Mouse (Mus musculus): ENCODE measurements around the gene Diras2.
"Not testable (repeated sequence)": the region's sequence is repeated elsewhere in the genome, so short reads cannot be mapped to it uniquely, and the experiment has no call there.

The Diras2 gene

GRCm38 (mm10) chr13:52519425-52519824 lies 11.7 kb downstream of the Diras2 start:
- DNase-seq (ENCODE audit: low read depth in 2 of 2, low spot score in 2 of 2) = no peak

GRCm38 (mm10) chr13:52518377-52518776 lies 12.7 kb downstream of the Diras2 start:
- DNase-seq (ENCODE audit: low read depth in 2 of 2, low spot score in 2 of 2) = no peak

GRCm38 (mm10) chr13:52517021-52517420 lies 14.1 kb downstream of the Diras2 start:
- DNase-seq (ENCODE audit: low read depth in 2 of 2, low spot score in 2 of 2) = no peak

GRCm38 (mm10) chr13:52516561-52516960 lies 14.5 kb downstream of the Diras2 start:
- DNase-seq (ENCODE audit: low read depth in 2 of 2, low spot score in 2 of 2) = no peak

GRCm38 (mm10) chr13:52516051-52516450 lies 15.0 kb downstream of the Diras2 start:
- DNase-seq (ENCODE audit: low read depth in 2 of 2, low spot score in 2 of 2) = no peak

- DNase-seq (ENCODE audit: low read depth in 2 of 2, low spot score in 2 of 2) = no peak
Measured at GRCm38 (mm10) chr13:52513554-52513953, 17.5 kb downstream of the Diras2 start.

GRCm38 (mm10) chr13:52512356-52512755 lies 18.7 kb downstream of the Diras2 start:
- DNase-seq (ENCODE audit: low read depth in 2 of 2, low spot score in 2 of 2) = no peak

GRCm38 (mm10) chr13:52510172-52510880 lies 20.8 kb downstream of the Diras2 start:
- no peak for DNase-seq (ENCODE audit: low read depth in 2 of 2, low spot score in 2 of 2)

GRCm38 (mm10) chr13:52507460-52508293 lies 23.4 kb downstream of the Diras2 start:
- DNase-seq (ENCODE audit: low read depth in 2 of 2, low spot score in 2 of 2) = no peak

- DNase-seq (ENCODE audit: low read depth in 2 of 2, low spot score in 2 of 2) = not testable (repeated sequence)
Measured at GRCm38 (mm10) chr13:52506822-52507221, 24.3 kb downstream of the Diras2 start.

GRCm38 (mm10) chr13:52505683-52506285 lies 25.3 kb downstream of the Diras2 start:
- not testable (repeated sequence) for DNase-seq (ENCODE audit: low read depth in 2 of 2, low spot score in 2 of 2)

GRCm38 (mm10) chr13:52501686-52502085 lies 29.4 kb downstream of the Diras2 start:
- DNase-seq (ENCODE audit: low read depth in 2 of 2, low spot score in 2 of 2) = no peak

- DNase-seq (ENCODE audit: low read depth in 2 of 2, low spot score in 2 of 2) = no peak
Measured at GRCm38 (mm10) chr13:52497029-52497550, 34.0 kb downstream of the Diras2 start.

- no peak for DNase-seq (ENCODE audit: low read depth in 2 of 2, low spot score in 2 of 2)
Measured at GRCm38 (mm10) chr13:52488821-52489220, 42.3 kb downstream of the Diras2 start.

- DNase-seq (ENCODE audit: low read depth in 2 of 2, low spot score in 2 of 2) = no peak
Measured at GRCm38 (mm10) chr13:52484064-52484463, 47.0 kb downstream of the Diras2 start.

GRCm38 (mm10) chr13:52481786-52482185 lies 49.3 kb downstream of the Diras2 start:
- no peak for DNase-seq (ENCODE audit: low read depth in 2 of 2, low spot score in 2 of 2)

- DNase-seq (ENCODE audit: low read depth in 2 of 2, low spot score in 2 of 2) = no peak
Measured at GRCm38 (mm10) chr13:52479146-52479545, 51.9 kb downstream of the Diras2 start.

- DNase-seq (ENCODE audit: low read depth in 2 of 2, low spot score in 2 of 2) = no peak
Measured at GRCm38 (mm10) chr13:52476998-52477601, 54.0 kb downstream of the Diras2 start.

- no peak for DNase-seq (ENCODE audit: low read depth in 2 of 2, low spot score in 2 of 2)
Measured at GRCm38 (mm10) chr13:52476222-52476621, 54.9 kb downstream of the Diras2 start.

- no peak for DNase-seq (ENCODE audit: low read depth in 2 of 2, low spot score in 2 of 2)
Measured at GRCm38 (mm10) chr13:52475264-52475663, 55.8 kb downstream of the Diras2 start.

- DNase-seq (ENCODE audit: low read depth in 2 of 2, low spot score in 2 of 2) = no peak
Measured at GRCm38 (mm10) chr13:52474807-52475206, 56.3 kb downstream of the Diras2 start.

Measured in CD8-positive naive resting alpha-beta T cell, adult 2 months (primary cell).